Comparison of ENCODE assay signal across 11 mouse cellular contexts in the genomic region with DNA sequence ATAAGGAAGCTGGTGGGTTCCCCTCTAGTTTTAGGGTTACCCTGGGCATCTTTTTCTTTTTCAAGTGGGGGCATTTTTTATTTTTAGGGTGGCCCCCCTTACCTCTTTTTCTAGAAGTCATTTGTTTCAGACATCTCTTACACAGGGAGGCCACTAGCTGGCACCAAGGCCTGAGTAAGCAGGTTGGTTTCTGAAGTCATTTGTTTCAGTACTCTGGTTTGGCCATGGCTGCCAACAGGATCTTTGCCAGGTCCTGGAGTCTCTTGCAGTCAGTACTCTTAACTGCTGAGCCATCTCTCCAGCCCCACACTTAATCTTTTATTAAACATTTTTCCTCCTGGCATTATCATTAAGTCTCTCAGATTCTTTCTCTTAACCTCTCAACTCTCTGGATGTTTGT. TPM values are rescaled to one million over a fixed set of nuclear protein-coding genes. Genes with fewer than 3 reads are reported as not detected.
DNase-seq lines count a peak whose midpoint lies in the region; ATAC-seq lines count a peak whose summit lies in the region.
"Had no signal": no experiment of that assay in that cellular context is flagged by ENCODE, and none has a peak within 500 bp of the region (broad histone marks: within the 10 kb centered on the region; RNA-seq: fewer than 3 reads in every experiment).

No protein-coding gene starts in this region.

- peak; percentile 67 to 76 for DNase-seq in cerebellum, postnatal 10 days
- DNase-seq in cerebellum, postnatal 36 days = no peak
- peak; percentile 33 for DNase-seq in hindbrain, embryonic 14.5 days (ENCODE audit: low spot score)
- no peak for DNase-seq in hindbrain, embryonic 11.5 days (ENCODE audit: low spot score)
- DNase-seq in ovary, adult 18-20 months (ENCODE audit: low spot score) = peak; percentile 20
- no peak for DNase-seq in ovary, postnatal 14 days (ENCODE audit: low spot score)
- DNase-seq in c-Kit-positive CD71-positive TER-119-positive erythroid progenitor cells, embryonic 14.5 days (ENCODE audit: low spot score) = no peak

- peak overlapping the region; percentile 20; the same call in 1 of the 2 replicates for H3K9ac ChIP-seq in hindbrain, embryonic 14.5 days
- no peak overlapping the region for H3K9ac ChIP-seq in hindbrain, embryonic 11.5 days (ENCODE audit: low read depth, low read length)
- no peak overlapping the region for H3K9ac ChIP-seq in stomach, embryonic 14.5 days (replicated peaks; ENCODE audit: low read depth, low read length)
- H3K9ac ChIP-seq: hindbrain, embryonic 15.5 days had no signal

- no peak overlapping the region for H3K4me2 ChIP-seq in hindbrain, embryonic 14.5 days (replicated peaks)
- H3K4me2 ChIP-seq in hindbrain, embryonic 11.5 days (replicated peaks; ENCODE audit: low read depth, low read length) = no peak overlapping the region
- H3K4me2 ChIP-seq in stomach, embryonic 14.5 days (replicated peaks; ENCODE audit: low read depth, low read length) = no peak overlapping the region
- H3K4me2 ChIP-seq: liver, embryonic 11.5 days had no signal

- 0 out of 2 replicates have a peak, but pooled peaks cover 3% of the 10 kb centered on the region for H3K4me1 ChIP-seq in hindbrain, embryonic 14.5 days (replicated peaks; ENCODE audit: control insufficient read depth, insufficient read depth, low read length)
- 0 out of 2 replicates have a peak, but pooled peaks cover 4% of the 10 kb centered on the region for H3K4me1 ChIP-seq in hindbrain, embryonic 11.5 days (replicated peaks; ENCODE audit: control insufficient read depth, insufficient read depth, low read length)
- H3K4me1 ChIP-seq in stomach, embryonic 14.5 days (ENCODE audit: control insufficient read depth, insufficient read depth, low read length) = peaks cover 20% of the 10 kb centered on the region

- 0 out of 2 replicates have a peak overlapping the region, but pooled peaks have one; percentile 7 for H3K27ac ChIP-seq in hindbrain, embryonic 14.5 days
- H3K27ac ChIP-seq in hindbrain, embryonic 11.5 days (ENCODE audit: low read depth, low read length) = no peak overlapping the region
- 0 out of 2 replicates have a peak overlapping the region, but pooled peaks have one; percentile 53 for H3K27ac ChIP-seq in stomach, embryonic 14.5 days (ENCODE audit: low read length)

- no peaks in the 10 kb centered on the region for H3K27me3 ChIP-seq in hindbrain, embryonic 14.5 days (ENCODE audit: control insufficient read depth, insufficient read depth, low read length)
- H3K27me3 ChIP-seq in hindbrain, embryonic 11.5 days (ENCODE audit: control insufficient read depth, insufficient read depth, low read length) = peaks cover 3% of the 10 kb centered on the region; the same call in 1 of the 2 replicates
- H3K27me3 ChIP-seq in stomach, embryonic 14.5 days (ENCODE audit: control insufficient read depth, insufficient read depth, low read length) = no peaks in the 10 kb centered on the region
- H3K27me3 ChIP-seq: hindbrain, embryonic 15.5 days had no signal

- no peaks in the 10 kb centered on the region for H3K9me3 ChIP-seq in hindbrain, embryonic 14.5 days (ENCODE audit: control insufficient read depth, low read length)
- no peaks in the 10 kb centered on the region for H3K9me3 ChIP-seq in hindbrain, embryonic 11.5 days (ENCODE audit: control insufficient read depth, low read length)
- no peaks in the 10 kb centered on the region for H3K9me3 ChIP-seq in stomach, embryonic 14.5 days (ENCODE audit: control insufficient read depth, low read depth, low read length)
- H3K9me3 ChIP-seq: embryonic facial prominence, embryonic 10.5 days; hindbrain, embryonic 15.5 days had no signal

- no peak for ATAC-seq in hindbrain, embryonic 14.5 days (ENCODE audit: low FRiP score)
- ATAC-seq in hindbrain, embryonic 11.5 days (ENCODE audit: low FRiP score) = no peak
- no peak for ATAC-seq in stomach, embryonic 14.5 days (ENCODE audit: insufficient number of reproducible peaks, insufficient read depth, low FRiP score, low read depth)

- H3K36me3 ChIP-seq in hindbrain, embryonic 14.5 days (replicated peaks; ENCODE audit: control insufficient read depth, insufficient read depth) = no peaks in the 10 kb centered on the region
- no peaks in the 10 kb centered on the region for H3K36me3 ChIP-seq in hindbrain, embryonic 11.5 days (ENCODE audit: control insufficient read depth, insufficient read depth, low read length)
- no peaks in the 10 kb centered on the region for H3K36me3 ChIP-seq in stomach, embryonic 14.5 days (ENCODE audit: control insufficient read depth, insufficient read depth, low read length)
- H3K36me3 ChIP-seq: embryonic facial prominence, embryonic 10.5 days; hindbrain, embryonic 15.5 days had no signal

- H3K4me3 ChIP-seq in hindbrain, embryonic 14.5 days (replicated peaks; ENCODE audit: low read length) = no peak overlapping the region
- no peak overlapping the region for H3K4me3 ChIP-seq in hindbrain, embryonic 11.5 days (ENCODE audit: low read depth, low read length)
- no peak overlapping the region for H3K4me3 ChIP-seq in stomach, embryonic 14.5 days (ENCODE audit: low read depth, low read length)
- H3K4me3 ChIP-seq: embryonic facial prominence, embryonic 10.5 days; hindbrain, embryonic 15.5 days had no signal

RNA-seq across cellular contexts. Expression of gene Uevld, which starts 3.8 kb away (rescaled TPM):
- 5.3 and 5.6 TPM in 2 replicates for polyA plus RNA-seq in hindbrain, embryonic 14.5 days (2014; fragmentation: Nextera tagmentation; extraction: Ambion mirVana)
- polyA plus RNA-seq in hindbrain, embryonic 11.5 days (2014; fragmentation: Nextera tagmentation; extraction: Ambion mirVana) = 11.3 and 13.1 TPM in 2 replicates
- polyA plus RNA-seq in stomach, embryonic 14.5 days (2014; fragmentation: Nextera tagmentation; extraction: Ambion mirVana) = 13.1 and 13.4 TPM in 2 replicates

RNA-seq across cellular contexts. Expression of gene Gm9999, which starts 21.2 kb away (rescaled TPM):
- not detected in 2 replicates for polyA plus RNA-seq in hindbrain, embryonic 14.5 days (2014; fragmentation: Nextera tagmentation; extraction: Ambion mirVana)
- polyA plus RNA-seq in hindbrain, embryonic 11.5 days (2014; fragmentation: Nextera tagmentation; extraction: Ambion mirVana) = not detected in 2 replicates
- polyA plus RNA-seq in stomach, embryonic 14.5 days (2014; fragmentation: Nextera tagmentation; extraction: Ambion mirVana) = not detected in 2 replicates
- polyA plus RNA-seq: embryonic facial prominence, embryonic 10.5 days; hindbrain, embryonic 15.5 days; liver, embryonic 11.5 days had no signal

RNA-seq across cellular contexts. Expression of gene Tsg101, which starts 42.4 kb away (rescaled TPM):
- 362 and 374 TPM in 2 replicates for polyA plus RNA-seq in hindbrain, embryonic 14.5 days (2014; fragmentation: Nextera tagmentation; extraction: Ambion mirVana)
- 372 and 380 TPM in 2 replicates for polyA plus RNA-seq in hindbrain, embryonic 11.5 days (2014; fragmentation: Nextera tagmentation; extraction: Ambion mirVana)
- 169 and 179 TPM in 2 replicates for polyA plus RNA-seq in stomach, embryonic 14.5 days (2014; fragmentation: Nextera tagmentation; extraction: Ambion mirVana)

RNA-seq across cellular contexts. Expression of gene Spty2d1, which starts 46.1 kb away (rescaled TPM):
- polyA plus RNA-seq in hindbrain, embryonic 14.5 days (2014; fragmentation: Nextera tagmentation; extraction: Ambion mirVana) = 7.7 and 8.0 TPM in 2 replicates
- 12.0 and 12.3 TPM in 2 replicates for polyA plus RNA-seq in hindbrain, embryonic 11.5 days (2014; fragmentation: Nextera tagmentation; extraction: Ambion mirVana)
- 18.0 and 19.2 TPM in 2 replicates for polyA plus RNA-seq in stomach, embryonic 14.5 days (2014; fragmentation: Nextera tagmentation; extraction: Ambion mirVana)

Comparison
In these comparisons a context has a peak if more than half of its experiments do, and no peak if none do; other contexts are left out.
1. DNase-seq: peak in cerebellum, postnatal 10 days (2 of 2), hindbrain, embryonic 14.5 days (single experiment) and ovary, adult 18-20 months (single experiment); none in cerebellum, postnatal 36 days (0 of 2), hindbrain, embryonic 11.5 days (single experiment), ovary, postnatal 14 days (single experiment) and c-Kit-positive CD71-positive TER-119-positive erythroid progenitor cells, embryonic 14.5 days (single experiment).